Mouse (Mus musculus) gastrocnemius, postnatal 25 days (tissue): ENCODE measurements around the gene Rrm2. TPM values are rescaled to one million over a fixed set of nuclear protein-coding genes. Genes with fewer than 3 reads are reported as not detected.
"Not testable (repeated sequence)": the region's sequence is repeated elsewhere in the genome, so short reads cannot be mapped to it uniquely, and the experiment has no call there.

ENCODE experiments used
- DNase-seq: peaks from one replicate; pipeline ENCODE4 v3.0.0; 2022
- total RNA-seq, 2 experiments: library from RNA; stranded (reverse); gene quantifications; 1 replicate in 1 of 2; 2 replicates in 1 of 2; pipeline ENCODE4 v1.2.3; 2021

Rrm2 gene
- total RNA-seq, 2 experiments from 2014 or later, result 1.8 to 3.6 TPM

- no peak for DNase-seq
Measured at GRCm38 (mm10) chr12:24705502-24706263, 2.4 kb upstream of the Rrm2 start.

- no peak for DNase-seq
Measured at GRCm38 (mm10) chr12:24706764-24707479, 1.1 kb upstream of the Rrm2 start.

DNA sequence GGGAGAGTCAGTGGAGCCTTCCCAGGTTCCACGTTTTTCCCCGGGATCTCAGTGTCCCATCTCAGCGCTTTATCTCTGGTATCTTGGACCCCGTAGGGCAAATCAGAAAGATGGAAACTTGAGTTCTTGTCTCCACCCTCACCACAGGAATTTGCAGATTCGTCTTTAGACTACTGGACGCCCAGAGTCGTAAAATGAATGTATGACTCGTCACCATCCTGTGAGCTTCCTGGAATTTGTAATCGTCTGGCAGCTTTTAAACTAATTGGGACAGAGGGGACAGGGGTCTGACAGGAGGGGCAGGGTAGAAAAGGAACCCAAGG, 600 bp upstream of the Rrm2 start:
- DNase-seq, result no peak

DNA sequence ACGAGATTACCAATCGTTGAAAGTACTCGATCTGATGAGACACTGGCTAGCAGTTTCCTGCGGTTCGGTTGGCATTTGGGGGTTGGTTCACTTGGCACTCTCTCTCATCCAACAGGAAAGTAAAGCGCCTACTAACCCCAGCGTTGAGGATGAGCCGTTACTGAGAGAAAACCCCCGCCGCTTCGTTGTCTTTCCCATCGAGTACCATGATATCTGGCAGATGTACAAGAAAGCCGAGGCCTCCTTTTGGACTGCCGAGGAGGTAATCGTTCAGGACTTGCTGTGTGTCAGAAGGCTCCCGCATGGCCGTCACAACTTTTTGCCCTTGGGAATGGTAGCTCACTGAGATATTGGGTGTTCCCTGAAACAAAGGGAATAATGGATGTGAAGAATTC, 780 bp downstream of the Rrm2 start:
- no peak for DNase-seq

DNA sequence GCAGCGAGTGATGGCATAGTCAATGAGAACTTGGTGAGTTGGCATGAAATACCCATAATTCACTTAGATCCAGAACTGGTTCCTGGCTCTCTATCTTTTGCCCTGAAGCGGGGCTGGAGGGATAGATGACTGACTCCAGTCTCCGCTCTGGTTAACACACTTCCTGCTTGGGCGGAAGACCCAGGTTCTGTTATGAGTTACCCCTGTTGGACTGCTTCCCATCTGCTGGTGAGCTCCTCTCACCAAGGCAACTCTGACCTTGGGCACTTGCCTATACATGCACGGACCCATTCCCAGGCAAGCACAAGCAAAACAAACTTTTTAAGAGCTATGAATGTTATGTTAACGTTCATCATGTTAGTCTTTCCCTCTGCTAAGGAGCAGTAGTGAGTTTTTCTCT, 1.4 kb downstream of the Rrm2 start:
- DNase-seq, result no peak

DNA sequence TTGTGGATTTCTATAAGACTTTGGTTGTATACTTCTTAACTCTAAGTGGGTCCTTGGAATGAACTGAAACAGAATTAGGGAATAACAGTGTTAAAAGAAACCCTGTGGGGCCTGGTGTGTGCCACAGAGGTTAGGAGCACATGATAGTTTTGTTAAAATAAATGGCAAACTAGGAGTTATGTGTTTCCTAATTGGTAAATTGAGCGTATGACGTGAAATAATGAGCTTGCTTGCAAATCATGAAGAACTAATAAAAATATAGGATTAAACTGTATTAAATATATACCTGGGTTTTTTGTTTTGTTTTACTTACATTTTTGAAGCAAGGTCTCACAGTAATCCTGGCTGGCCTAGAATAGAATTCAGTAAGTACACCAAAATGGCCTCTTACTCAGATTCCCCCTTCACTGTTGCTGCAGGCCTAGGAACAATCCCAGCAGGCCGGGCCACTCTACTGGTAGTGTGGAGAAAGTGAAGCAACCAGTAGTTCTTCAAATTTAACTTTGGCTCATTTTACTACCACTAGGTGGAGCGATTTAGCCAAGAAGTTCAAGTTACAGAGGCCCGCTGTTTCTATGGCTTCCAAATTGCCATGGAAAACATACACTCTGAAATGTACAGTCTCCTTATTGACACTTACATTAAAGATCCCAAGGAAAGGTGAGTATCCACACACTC, 1.9 kb downstream of the Rrm2 start:
- DNase-seq, result no peak

DNA sequence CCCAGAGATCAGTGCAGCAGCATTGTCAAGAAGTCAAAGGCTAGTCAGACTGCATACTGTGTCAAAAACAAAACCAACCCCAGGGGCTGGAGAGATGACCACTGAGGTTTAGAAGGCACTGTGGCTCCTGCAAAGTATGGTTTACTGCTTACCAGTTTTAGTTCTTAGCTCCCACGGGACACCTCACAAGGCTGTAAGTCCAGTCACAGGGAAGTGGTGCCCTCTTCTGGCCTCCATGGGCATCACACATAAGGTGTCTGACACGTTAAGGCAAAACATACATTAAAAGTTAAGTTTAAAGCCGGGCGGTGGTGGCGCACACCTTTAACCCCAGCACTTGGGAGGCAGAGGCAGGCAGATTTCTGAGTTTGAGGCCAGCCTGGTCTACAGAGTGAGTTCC, 2.6 kb downstream of the Rrm2 start:
- DNase-seq, result no peak

DNA sequence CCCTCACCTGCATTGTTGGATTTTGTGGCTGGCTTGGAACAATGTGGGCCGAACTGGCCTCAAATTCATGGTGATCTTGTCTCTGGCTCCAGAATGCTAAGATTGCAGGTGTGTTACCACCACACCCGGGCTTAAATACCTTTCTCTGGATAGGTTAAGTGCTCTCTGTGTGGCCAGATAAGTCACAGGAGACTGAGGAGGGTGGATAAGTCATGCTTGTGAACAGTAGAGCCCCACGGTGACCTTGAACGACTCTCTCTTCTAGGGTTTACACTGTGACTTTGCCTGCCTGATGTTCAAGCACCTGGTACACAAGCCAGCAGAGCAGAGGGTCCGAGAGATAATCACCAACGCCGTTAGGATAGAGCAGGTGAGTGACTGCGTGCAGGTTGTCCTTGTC, 4.4 kb downstream of the Rrm2 start:
- DNase-seq, result no peak

GRCm38 (mm10) chr12:24714579-24715255, 6.7 kb downstream of the Rrm2 start:
- DNase-seq, result no peak

DNA sequence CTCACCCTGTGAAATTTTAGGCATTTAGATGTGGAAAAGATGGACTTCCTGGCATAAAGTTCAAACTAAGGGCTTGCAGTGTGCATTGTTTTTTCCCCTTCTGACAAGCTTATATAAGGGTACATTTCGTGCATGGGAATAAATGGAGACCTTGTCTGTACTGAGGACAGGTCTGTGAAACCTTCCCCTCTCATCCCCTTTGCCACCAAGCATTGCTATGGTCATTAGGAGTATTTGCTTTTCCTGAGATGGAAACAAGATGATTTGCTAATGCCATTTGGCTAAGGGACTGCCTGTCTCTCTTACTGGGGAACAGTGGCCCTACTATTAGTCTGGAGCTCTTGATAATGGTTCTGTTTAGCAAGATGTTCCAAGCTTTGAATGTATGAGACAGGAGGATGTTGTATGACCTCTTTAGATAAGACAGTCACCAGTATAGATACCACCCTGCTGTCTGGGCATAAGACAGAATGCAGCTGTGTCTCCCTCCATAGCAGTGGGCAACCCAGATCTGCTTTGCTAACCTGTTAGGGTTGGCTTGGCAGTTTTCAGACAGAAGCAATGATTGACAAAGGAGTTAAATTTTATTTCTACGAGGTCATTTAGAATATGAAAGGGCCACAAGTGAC, 7.3 kb downstream of the Rrm2 start:
- DNase-seq, result no peak

GRCm38 (mm10) chr12:24716721-24717301, 8.8 kb downstream of the Rrm2 start:
- no peak for DNase-seq

DNA sequence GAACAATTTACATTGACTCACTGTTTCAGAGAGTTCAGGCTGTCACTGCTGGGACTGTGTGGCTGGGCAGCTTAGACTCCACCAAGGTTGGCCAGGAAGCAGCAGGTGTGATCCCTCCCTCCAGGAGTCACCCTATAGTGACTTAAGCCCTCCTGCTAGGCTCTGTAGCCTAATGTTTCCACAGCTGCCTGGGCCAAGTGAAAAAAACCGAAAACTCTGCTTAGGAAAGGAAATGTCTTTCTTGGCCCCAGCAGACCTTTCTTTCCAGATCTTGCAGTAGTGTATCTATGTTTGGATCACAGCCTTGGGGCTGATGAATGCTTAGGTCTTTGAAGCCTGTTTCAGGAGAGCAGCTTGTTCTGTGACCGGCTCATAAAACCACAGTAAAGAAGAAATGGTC, 15.4 kb downstream of the Rrm2 start:
- DNase-seq, result no peak

DNA sequence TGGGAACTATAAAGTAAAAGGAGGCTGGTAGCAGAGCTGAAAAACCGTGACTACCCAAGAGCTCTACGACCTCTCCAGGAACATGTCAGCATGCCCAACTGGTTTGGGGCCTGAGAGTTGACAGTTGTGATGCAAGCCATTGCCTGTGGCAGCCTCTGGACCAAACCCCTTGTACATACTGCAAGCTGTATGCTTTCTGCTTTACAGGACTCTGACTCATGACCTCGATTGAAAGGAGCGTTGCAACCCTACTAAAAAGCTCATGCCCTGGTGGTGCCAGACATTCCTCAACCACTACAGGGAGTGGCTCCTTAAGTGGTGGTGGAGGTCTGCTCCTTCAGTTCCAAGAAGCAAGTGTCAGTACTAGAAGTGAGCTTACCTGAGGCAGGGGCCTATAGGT, 15.8 kb downstream of the Rrm2 start:
- DNase-seq, result no peak

DNA sequence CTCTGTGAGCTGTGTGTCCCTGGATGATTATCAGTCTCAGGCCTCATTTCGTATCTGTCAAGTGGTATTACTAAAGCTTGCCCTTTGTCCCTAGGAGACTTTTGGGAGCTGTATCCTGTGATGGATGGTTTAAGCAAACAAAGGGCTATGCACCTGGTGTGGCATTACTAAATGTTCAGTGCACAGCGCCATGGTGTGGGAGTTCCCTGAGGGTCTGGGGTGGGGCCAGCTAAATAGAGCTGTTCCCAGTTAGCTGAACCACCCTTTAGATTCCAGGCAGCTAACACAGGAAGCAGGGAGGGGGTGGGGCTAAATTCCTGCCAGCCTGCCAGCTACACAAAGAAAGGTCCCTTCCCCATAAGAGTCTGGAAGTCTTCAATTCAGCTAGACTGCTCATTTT, 16.3 kb downstream of the Rrm2 start:
- no peak for DNase-seq

- no peak for DNase-seq
Measured at GRCm38 (mm10) chr12:24734828-24735394, 26.9 kb downstream of the Rrm2 start.

GRCm38 (mm10) chr12:24736956-24737355, 28.9 kb downstream of the Rrm2 start:
- no peak for DNase-seq

GRCm38 (mm10) chr12:24739963-24740362, 31.9 kb downstream of the Rrm2 start:
- no peak for DNase-seq

- not testable (repeated sequence) for DNase-seq
Measured at GRCm38 (mm10) chr12:24741535-24741934, 33.5 kb downstream of the Rrm2 start.

GRCm38 (mm10) chr12:24744309-24744708, 36.3 kb downstream of the Rrm2 start:
- no peak for DNase-seq

DNA sequence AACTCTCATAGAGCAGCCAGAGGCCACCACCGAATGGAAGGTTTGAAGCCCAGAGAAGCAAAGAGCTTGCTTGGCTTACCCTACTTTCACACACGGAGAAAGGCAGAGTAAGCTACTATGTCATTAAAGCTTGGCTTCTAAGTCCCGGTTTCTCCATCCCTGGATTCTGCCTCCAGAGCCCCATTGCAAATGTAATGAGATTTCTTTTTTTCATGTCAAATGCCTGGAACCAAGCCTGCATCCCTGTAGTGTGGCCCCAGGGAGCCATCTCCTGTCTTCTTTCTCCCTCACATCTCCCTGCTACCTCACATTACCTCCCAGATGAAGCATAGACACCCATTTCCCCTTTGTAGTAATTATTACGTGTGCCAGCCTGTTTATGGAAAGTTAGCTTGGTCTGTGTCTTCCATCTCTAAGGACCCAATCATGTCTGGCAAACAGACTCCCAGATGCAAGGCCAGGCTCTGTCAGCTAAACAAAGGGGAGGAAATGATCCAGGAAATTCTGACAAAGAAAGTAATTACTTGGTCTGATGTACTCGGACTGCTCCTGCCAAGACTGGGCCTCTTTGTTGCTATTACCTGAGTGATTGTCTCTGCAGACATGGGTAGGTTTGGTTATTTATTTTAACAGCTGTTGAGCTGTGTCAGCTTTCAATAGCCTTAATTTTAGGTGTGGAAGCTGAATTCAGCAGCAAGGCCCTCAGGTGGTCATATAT, 38.7 kb downstream of the Rrm2 start:
- DNase-seq, result peak; percentile 33

- DNase-seq, result no peak
Measured at GRCm38 (mm10) chr12:24747297-24747696, 39.3 kb downstream of the Rrm2 start.
